9 mouse cellular contexts compared by ENCODE assay signal in genomic region chr16:45810155-45810554, GRCm38 (mm10).
A peak's percentile ranks its signal among the peaks of the same experiment; 100 is the strongest.
DNase-seq lines count a peak whose midpoint lies in the region; ATAC-seq lines count a peak whose summit lies in the region.
"Had no signal": no experiment of that assay in that cellular context is flagged by ENCODE, and none has a peak within 500 bp of the region (broad histone marks: within the 10 kb centered on the region; RNA-seq: fewer than 3 reads in every experiment).

No protein-coding gene starts in this region.

- H3K36me3 ChIP-seq in heart, embryonic 10.5 days: peaks cover 31% of the 10 kb centered on the region
- H3K36me3 ChIP-seq in limb, embryonic 15.5 days: peaks cover 25% of the 10 kb centered on the region
- peaks cover 8% of the 10 kb centered on the region; the same call in 1 of the 2 replicates for H3K36me3 ChIP-seq in stomach, embryonic 16.5 days (ENCODE audit: control insufficient read depth, insufficient read depth, low read length)

- H3K4me2 ChIP-seq in limb, embryonic 15.5 days: no peak overlapping the region
- H3K4me2 ChIP-seq in stomach, embryonic 16.5 days (ENCODE audit: low read depth, low read length): no peak overlapping the region

- H3K4me1 ChIP-seq in heart, embryonic 10.5 days: peaks cover 19% of the 10 kb centered on the region
- H3K4me1 ChIP-seq in limb, embryonic 15.5 days: peaks cover 16% of the 10 kb centered on the region
- peaks cover 14% of the 10 kb centered on the region for H3K4me1 ChIP-seq in stomach, embryonic 16.5 days (ENCODE audit: control insufficient read depth, insufficient read depth, low read length)

- peak; percentile 9 for DNase-seq in gastrocnemius, postnatal 14 days
- no peak for DNase-seq in gastrocnemius, postnatal 10 days
- no peak for DNase-seq in heart, embryonic 10.5 days (ENCODE audit: low spot score)
- DNase-seq in layer of hippocampus, postnatal 25 days (ENCODE audit: extremely low spot score in 1 of 2, low spot score in 1 of 2): no peak
- DNase-seq in testis, postnatal 14 days (ENCODE audit: low spot score): no peak
- no peak for DNase-seq in gastrocnemius, postnatal 4 days (ENCODE audit: low spot score in 2 of 2)

- H3K27me3 ChIP-seq in heart, embryonic 10.5 days (ENCODE audit: insufficient read depth, poor library complexity, severe bottlenecking): no peaks in the 10 kb centered on the region
- no peaks in the 10 kb centered on the region for H3K27me3 ChIP-seq in limb, embryonic 15.5 days
- no peaks in the 10 kb centered on the region for H3K27me3 ChIP-seq in stomach, embryonic 16.5 days (ENCODE audit: control insufficient read depth, insufficient read depth, low read length)
- H3K27me3 ChIP-seq: CH12.LX had no signal

- H3K9me3 ChIP-seq in heart, embryonic 10.5 days: no peaks in the 10 kb centered on the region
- H3K9me3 ChIP-seq in limb, embryonic 15.5 days: no peaks in the 10 kb centered on the region
- no peaks in the 10 kb centered on the region for H3K9me3 ChIP-seq in stomach, embryonic 16.5 days (replicated peaks; ENCODE audit: control insufficient read depth, low read length)

- peak overlapping the region; percentile 72 for H3K27ac ChIP-seq in heart, embryonic 10.5 days
- H3K27ac ChIP-seq in limb, embryonic 15.5 days: peak overlapping the region; percentile 30; the same call in 1 of the 2 replicates
- peak overlapping the region; percentile 26; the same call in 1 of the 2 replicates for H3K27ac ChIP-seq in stomach, embryonic 16.5 days (ENCODE audit: low read length)

- no peak overlapping the region for H3K9ac ChIP-seq in limb, embryonic 15.5 days
- H3K9ac ChIP-seq in stomach, embryonic 16.5 days (ENCODE audit: low read length): no peak overlapping the region

- 45% methylated on average over 2 of the region's 2 CpGs for WGBS in heart, embryonic 10.5 days
- WGBS in limb, embryonic 15.5 days: 22% methylated on average over 2 of the region's 2 CpGs
- WGBS in stomach, embryonic 16.5 days: 37% methylated on average over 2 of the region's 2 CpGs

- intact Hi-C loops in gastrocnemius, postnatal 14 days (cut with DNase I; ENCODE audit: low total_unique reads): loop anchor here (10.0 kb wide), 1 partner anchor 45 kb away; no protein-coding TSS in a partner anchor

- H3K4me3 ChIP-seq in heart, embryonic 10.5 days: no peak overlapping the region
- no peak overlapping the region for H3K4me3 ChIP-seq in limb, embryonic 15.5 days
- H3K4me3 ChIP-seq in stomach, embryonic 16.5 days (replicated peaks; ENCODE audit: low read length): no peak overlapping the region

- 0 out of 2 replicates have a peak, but pooled peaks have one; percentile 40 for ATAC-seq in limb, embryonic 15.5 days (ENCODE audit: insufficient number of reproducible peaks, low FRiP score, low TSS enrichment, low read depth)
- ATAC-seq in stomach, embryonic 16.5 days (ENCODE audit: insufficient read depth, low FRiP score): peak; percentile 62; the same call in 1 of the 2 replicates
